Mouse (Mus musculus) lung, embryonic 14.5 days (tissue): ENCODE measurements around the gene Gmppa. TPM values are rescaled to one million over a fixed set of nuclear protein-coding genes. Genes with fewer than 3 reads are reported as not detected.
A peak's percentile ranks its signal among the peaks of the same experiment; 100 is the strongest.

ENCODE experiments used
- ATAC-seq: fragments of 200-750 bp; cut with Nextera tagmentation; 2 replicates; pipeline ENCODE4 v1.8.0; 2017; ENCODE audit warnings: mild to moderate bottlenecking, moderate TSS enrichment, moderate library complexity; ENCODE audit not compliant: insufficient read depth
- DNase-seq: peaks from one replicate; pipeline ENCODE4 v3.0.0-alpha.2; 2015
- H3K27ac ChIP-seq: fragments of 300-500 bp; sonication (generic); 2 replicates; pipeline ENCODE4 v1.5.1; 2014; ENCODE audit warnings: low read depth, mild to moderate bottlenecking, moderate library complexity
- H3K27me3 ChIP-seq: fragments of 300-500 bp; sonication (generic); 2 replicates; pipeline ENCODE4 v1.6.1; 2014; ENCODE audit warnings: low read length, control low read depth; ENCODE audit not compliant: insufficient read depth
- H3K36me3 ChIP-seq: fragments of 300-500 bp; sonication (generic); 2 replicates; pipeline ENCODE4 v1.6.1; 2014; ENCODE audit warnings: control low read depth; ENCODE audit not compliant: insufficient read depth
- H3K4me1 ChIP-seq: fragments of 300-500 bp; sonication (generic); 2 replicates; pipeline ENCODE4 v1.6.1; 2014; ENCODE audit warnings: antibody characterized with exemption, control low read depth; ENCODE audit not compliant: insufficient read depth
- H3K4me2 ChIP-seq: fragments of 300-500 bp; sonication (generic); 2 replicates; pipeline ENCODE4 v1.6.1; 2014; ENCODE audit warnings: mild to moderate bottlenecking
- H3K4me3 ChIP-seq: fragments of 300-500 bp; sonication (generic); 2 replicates; pipeline ENCODE4 v1.5.1; 2014; ENCODE audit warnings: low read depth, low read length
- H3K9ac ChIP-seq: fragments of 300-500 bp; sonication (generic); 2 replicates; pipeline ENCODE4 v1.6.1; 2014
- H3K9me3 ChIP-seq: fragments of 300-500 bp; sonication (generic); 2 replicates; pipeline ENCODE4 v1.6.1; 2016; ENCODE audit warnings: low read depth, low read length, control low read depth
- CTCF ChIP-seq: IDR thresholded peaks from 2 replicates; pipeline ENCODE4 v1.5.1; 2016; ENCODE audit warnings: antibody characterized with exemption, low read depth
- WGBS: fragments of 180-500 bp; shearing (Covaris S2); extraction: QIAGEN DNeasy Blood & Tissue Kit; methylation state at CpG from one replicate; pipeline ENCODE4 v1.1.7; 2014; 5-methylcytosine and 5-hydroxymethylcytosine counted together
- polyA plus RNA-seq: library from polyadenylated mRNA; unstranded; fragments of >200 nt; fragmentation: Nextera tagmentation; extraction: Ambion mirVana; gene quantifications from 2 replicates; pipeline ENCODE4 v1.2.1, GENCODE M21; 2014

The Gmppa gene
- polyA plus RNA-seq, 1 experiment from 2014 or later: 67.3 TPM

DNA sequence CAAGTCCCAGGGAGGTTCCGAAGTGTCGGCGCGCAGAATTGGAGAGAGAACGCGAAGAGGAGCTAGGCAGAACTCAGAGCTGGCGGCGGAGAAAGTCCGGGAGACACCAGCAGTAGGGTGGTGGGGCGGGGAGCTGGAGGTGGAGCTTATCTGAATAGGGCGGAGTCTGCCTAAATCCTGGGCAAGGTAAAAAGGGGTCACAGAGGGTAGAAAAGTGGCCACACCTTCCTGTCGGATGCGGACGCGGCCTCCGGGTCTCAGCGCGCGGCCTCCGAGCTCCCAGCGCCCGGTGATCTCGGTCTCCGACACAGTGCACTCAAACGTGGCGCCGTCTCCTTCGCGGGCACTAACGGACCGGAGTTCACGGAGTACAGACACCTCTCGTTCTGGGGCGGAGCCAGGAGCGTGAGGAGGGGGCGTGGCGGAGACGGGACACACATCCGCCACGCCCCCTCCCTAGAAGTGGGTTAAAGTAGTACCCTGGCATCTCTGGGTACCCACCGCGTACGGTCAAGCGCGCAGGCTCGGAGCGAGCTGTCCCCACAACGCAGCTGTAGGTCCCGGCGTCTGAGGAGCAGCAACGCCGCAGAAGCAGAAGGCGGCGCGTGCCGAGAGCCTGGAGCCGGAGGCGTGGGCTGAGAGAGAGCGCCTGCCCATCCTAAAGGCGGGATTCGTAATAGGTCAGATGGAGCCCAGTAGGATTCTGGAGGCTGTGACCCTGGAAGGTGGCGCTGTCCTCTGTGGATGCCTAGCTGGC lies 51.9 kb downstream of the Gmppa start:
- under 1% methylated on average over 62 of the region's 62 CpGs for WGBS
- H3K27me3 ChIP-seq: peaks cover 59% of the 10 kb centered on the region
- TF ChIP-seq CTCF: peak; percentile 38; the same call in 1 of the 2 replicates
- ATAC-seq (peak; percentile 71), DNase-seq (peak; percentile 86)
- H3K27ac ChIP-seq: no peak overlapping the region
- peaks cover 5% of the 10 kb centered on the region; the same call in 1 of the 2 replicates for H3K4me1 ChIP-seq
- H3K4me3 ChIP-seq: peak overlapping the region; percentile 47
- H3K9ac ChIP-seq: no peak overlapping the region; the same call in 1 of the 2 replicates
- peaks cover 40% of the 10 kb centered on the region for H3K36me3 ChIP-seq
- no peaks in the 10 kb centered on the region for H3K9me3 ChIP-seq
- peak overlapping the region; percentile 79 for H3K4me2 ChIP-seq

DNA sequence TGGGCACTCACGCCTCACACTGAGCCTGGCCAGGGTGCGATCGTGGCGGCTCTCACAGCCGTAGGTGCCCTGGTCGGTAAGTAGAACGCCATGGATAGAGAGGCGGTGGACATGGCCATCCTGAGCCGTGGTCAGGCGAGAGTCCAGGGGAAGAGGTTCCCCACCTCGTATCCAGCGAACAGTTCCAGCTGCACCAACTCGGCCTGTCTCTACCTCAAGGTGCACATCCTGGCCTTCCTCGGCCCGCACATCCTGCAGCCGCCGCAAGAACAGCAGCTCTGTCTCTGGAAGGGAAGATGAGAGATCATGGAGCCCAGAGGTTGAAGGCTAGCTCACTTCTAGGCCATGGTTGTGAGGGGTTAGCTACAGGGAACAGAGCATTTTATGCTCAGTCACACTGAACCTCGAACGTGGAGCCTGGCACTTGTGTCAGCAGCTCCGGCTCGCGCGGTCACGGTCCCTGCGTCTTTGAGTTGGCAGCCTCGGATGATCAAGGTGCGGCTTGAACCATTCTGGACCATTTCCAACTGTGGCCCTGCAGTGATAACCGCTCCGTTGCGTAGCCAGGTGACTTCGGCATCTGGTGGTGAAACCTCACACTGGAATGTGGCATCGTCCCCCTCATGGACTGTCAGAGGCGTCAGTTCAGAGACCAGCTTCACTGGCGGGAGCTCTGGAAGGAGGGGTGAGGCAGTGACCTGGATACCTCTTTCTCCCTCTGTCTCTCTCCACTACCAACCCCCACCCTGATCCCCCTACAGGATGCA lies 55.2 kb downstream of the Gmppa start:
- H3K9ac ChIP-seq: no peak overlapping the region
- DNase-seq: no peak
- 83% methylated on average over 34 of the region's 34 CpGs for WGBS
- TF ChIP-seq CTCF: no peak
- H3K4me1 ChIP-seq: peaks cover 5% of the 10 kb centered on the region; the same call in 1 of the 2 replicates
- ATAC-seq: no peak
- H3K36me3 ChIP-seq: peaks cover 62% of the 10 kb centered on the region
- no peaks in the 10 kb centered on the region for H3K9me3 ChIP-seq
- H3K27ac ChIP-seq: no peak overlapping the region
- peaks cover 27% of the 10 kb centered on the region for H3K27me3 ChIP-seq
- no peak overlapping the region for H3K4me2 ChIP-seq
- H3K4me3 ChIP-seq: no peak overlapping the region

DNA sequence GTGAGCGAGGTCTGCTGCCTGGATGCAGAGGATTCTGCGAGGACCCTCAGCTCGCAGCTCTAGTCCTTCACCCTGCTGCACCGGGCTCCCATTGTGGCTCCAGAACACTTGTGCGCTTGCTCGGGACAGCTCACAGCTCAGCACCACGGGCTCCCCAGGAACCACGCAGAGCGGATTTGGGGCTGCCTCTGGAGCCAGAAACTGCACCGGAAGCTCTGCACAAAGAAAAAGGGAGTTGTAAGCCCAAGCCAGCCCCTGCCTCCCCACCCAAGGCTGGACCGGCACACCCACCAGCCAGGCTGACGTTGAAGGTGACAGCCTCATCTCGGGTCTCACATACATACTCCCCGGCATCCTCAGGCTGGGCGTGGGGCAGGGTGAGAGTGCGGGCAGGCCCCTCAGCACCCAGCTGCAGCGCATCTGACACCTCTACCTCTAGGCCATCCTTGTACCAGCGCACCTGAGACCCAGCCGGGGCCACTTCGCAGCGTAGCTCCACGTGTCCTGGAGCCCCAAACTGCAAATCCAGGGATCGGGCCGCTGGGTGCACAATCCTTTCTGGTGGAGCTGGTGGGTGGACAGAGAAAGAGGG lies 56.9 kb downstream of the Gmppa start:
- Histone ChIP-seq H3K9me3 (no peaks in the 10 kb centered on the region), H3K36me3 (peaks cover 79% of the 10 kb centered on the region), H3K27me3 (peaks cover 10% of the 10 kb centered on the region; the same call in 1 of the 2 replicates), H3K27ac (no peak overlapping the region), H3K4me3 (no peak overlapping the region), H3K4me1 (peaks cover 5% of the 10 kb centered on the region; the same call in 1 of the 2 replicates), H3K4me2 (no peak overlapping the region), H3K9ac (no peak overlapping the region)
- WGBS: 53% methylated on average over 24 of the region's 24 CpGs
- TF ChIP-seq CTCF: no peak
- no peak for ATAC-seq
- DNase-seq: no peak

Other genes starting within 250 kb of the Gmppa start
- 13.3 and 16.5 TPM in 2 replicates for gene Ankzf1, start 243.8 kb upstream of the Gmppa start, polyA plus RNA-seq
- gene Atg9a, start 243.7 kb upstream of the Gmppa start, polyA plus RNA-seq: 25.2 and 27.5 TPM in 2 replicates
- gene Glb1l, start 225.1 kb upstream of the Gmppa start, polyA plus RNA-seq: 16.0 and 16.7 TPM in 2 replicates
- 115 and 119 TPM in 2 replicates for gene Stk16, start 225.1 kb upstream of the Gmppa start, polyA plus RNA-seq
- 21.3 and 25.3 TPM in 2 replicates for gene Tuba4a, start 216.1 kb upstream of the Gmppa start, polyA plus RNA-seq
- gene A630095N17Rik, start 203.8 kb upstream of the Gmppa start, polyA plus RNA-seq: not detected in 2 replicates
- gene Dnajb2, start 199.5 kb upstream of the Gmppa start, polyA plus RNA-seq: 14.1 and 16.9 TPM in 2 replicates
- 0.21 and 0.37 TPM in 2 replicates for gene Ptprn, start 171.4 kb upstream of the Gmppa start, polyA plus RNA-seq
- not detected in 2 replicates for gene Resp18, start 157.5 kb upstream of the Gmppa start, polyA plus RNA-seq
- 110 and 113 TPM in 2 replicates for gene Dnpep, start 117.9 kb upstream of the Gmppa start, polyA plus RNA-seq
- 42.9 and 46.3 TPM in 2 replicates for gene Des, start 75.6 kb upstream of the Gmppa start, polyA plus RNA-seq
- gene Speg, start 60.6 kb upstream of the Gmppa start, polyA plus RNA-seq: 40.1 and 44.7 TPM in 2 replicates
- 0.12 and 0.18 TPM in 2 replicates for gene Asic4, start 14.5 kb downstream of the Gmppa start, polyA plus RNA-seq
- gene Chpf, start 43.4 kb downstream of the Gmppa start, polyA plus RNA-seq: 32.8 and 35.1 TPM in 2 replicates
- gene Tmem198, start 43.6 kb downstream of the Gmppa start, polyA plus RNA-seq: 0.26 and 0.72 TPM in 2 replicates
- gene Obsl1, start 70.5 kb downstream of the Gmppa start, polyA plus RNA-seq: 83.9 and 93.3 TPM in 2 replicates
- gene Inha, start 71.1 kb downstream of the Gmppa start, polyA plus RNA-seq: 1.7 and 2.1 TPM in 2 replicates
- 18.5 and 19.0 TPM in 2 replicates for gene Stk11ip, start 85.6 kb downstream of the Gmppa start, polyA plus RNA-seq
- 9.7 and 12.1 TPM in 2 replicates for gene Slc4a3, start 110.3 kb downstream of the Gmppa start, polyA plus RNA-seq